Mouse (Mus musculus) forebrain, embryonic 13.5 days (tissue): ENCODE measurements around the gene Nupr1l. TPM values are rescaled to one million over a fixed set of nuclear protein-coding genes. Genes with fewer than 3 reads are reported as not detected.
A peak's percentile ranks its signal among the peaks of the same experiment; 100 is the strongest.

Experiments
- ATAC-seq: fragments of 200-750 bp; cut with Nextera tagmentation; 2 replicates; pipeline ENCODE4 v1.8.0; 2017
- H3K27ac ChIP-seq: fragments of 300-500 bp; sonication (generic); 2 replicates; pipeline ENCODE4 v1.5.1; 2015; ENCODE audit warnings: inconsistent platforms, mild to moderate bottlenecking, moderate library complexity
- H3K27me3 ChIP-seq: fragments of 300-500 bp; sonication (generic); 2 replicates; pipeline ENCODE4 v1.6.1; 2015; ENCODE audit warnings: mild to moderate bottlenecking, inconsistent platforms
- H3K36me3 ChIP-seq: fragments of 300-500 bp; sonication (generic); 2 replicates; pipeline ENCODE4 v1.6.1; 2015; ENCODE audit warnings: mild to moderate bottlenecking, inconsistent platforms; ENCODE audit not compliant: poor library complexity, severe bottlenecking
- H3K4me1 ChIP-seq: fragments of 300-500 bp; sonication (generic); 2 replicates; pipeline ENCODE4 v1.6.1; 2015; ENCODE audit warnings: inconsistent platforms
- H3K4me2 ChIP-seq: fragments of 300-500 bp; sonication (generic); 2 replicates; pipeline ENCODE4 v1.6.1; 2015; ENCODE audit warnings: inconsistent platforms, mild to moderate bottlenecking, moderate library complexity
- H3K4me3 ChIP-seq: fragments of 300-500 bp; sonication (generic); 2 replicates; pipeline ENCODE4 v1.5.1; 2015; ENCODE audit warnings: mild to moderate bottlenecking, inconsistent platforms
- H3K9ac ChIP-seq: fragments of 300-500 bp; sonication (generic); 2 replicates; pipeline ENCODE4 v1.6.1; 2015; ENCODE audit warnings: mild to moderate bottlenecking, inconsistent platforms
- H3K9me3 ChIP-seq: fragments of 300-500 bp; sonication (generic); replicated peaks from 2 replicates; pipeline ENCODE4 v1.6.1; 2016; ENCODE audit warnings: inconsistent platforms
- WGBS: fragments of 180-500 bp; shearing (Covaris S2); methylation state at CpG from one replicate; pipeline ENCODE4 v1.1.7; 2015; 5-methylcytosine and 5-hydroxymethylcytosine counted together
- polyA plus RNA-seq: library from polyadenylated mRNA; unstranded; fragments of >200 nt; fragmentation: Nextera tagmentation; extraction: Ambion mirVana; gene quantifications from 2 replicates; pipeline ENCODE4 v1.2.1, GENCODE M21; 2015

The Nupr1l gene
- 5.2 and 7.2 TPM in 2 replicates for polyA plus RNA-seq

DNA sequence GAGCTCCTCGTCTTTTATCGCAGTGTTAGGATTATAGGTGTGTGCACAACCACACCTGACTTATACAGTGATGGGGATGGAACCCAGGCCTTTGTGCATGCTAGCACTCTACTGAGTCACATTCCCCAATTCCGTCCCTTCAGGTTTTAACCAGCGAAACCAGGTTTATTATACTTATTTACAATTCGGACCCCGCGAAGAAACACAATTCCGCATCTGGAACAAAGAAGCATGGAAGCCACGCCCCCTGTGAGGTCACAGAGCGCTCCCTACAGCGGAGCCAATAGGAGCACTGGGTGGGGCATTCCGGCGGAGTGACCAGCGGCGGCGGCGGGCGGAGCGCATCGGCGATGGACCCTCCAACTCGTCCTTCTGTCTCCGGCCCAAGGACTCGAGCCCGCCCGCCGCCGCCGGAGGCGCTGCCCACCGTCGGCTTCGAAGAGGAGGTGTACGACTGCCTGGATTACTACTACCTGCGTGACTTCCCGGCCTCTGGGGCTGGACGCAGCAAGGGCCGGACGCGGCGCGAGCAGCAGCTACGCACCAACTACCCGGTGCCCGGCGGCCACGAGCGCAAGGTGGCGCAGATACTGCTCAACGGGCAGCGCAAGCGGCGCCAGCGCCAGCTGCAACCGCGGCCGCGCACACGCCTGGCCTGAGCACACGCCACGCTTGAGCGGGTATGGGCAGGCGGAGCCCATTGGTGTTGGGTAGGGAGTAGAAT is at the start of gene Nupr1l:
TSS of gene Nupr1l (plus strand) at position 299 of the 724 bp plus-strand sequence.
- ATAC-seq: peak; percentile 98
- Histone ChIP-seq H3K4me3 (peak within 1 kb of the TSS; percentile 72), H3K9ac (peak within 1 kb of the TSS; percentile 88), H3K27ac (peak within 1 kb of the TSS; percentile 91), H3K4me2 (peak within 1 kb of the TSS; percentile 81), H3K4me1 (peaks cover 8% of the 10 kb centered on the region), H3K27me3 (no peaks in the 10 kb centered on the region), H3K9me3 (no peaks in the 10 kb centered on the region), H3K36me3 (no peaks in the 10 kb centered on the region)
- WGBS: under 1% methylated on average over 63 of the region's 63 CpGs

DNA sequence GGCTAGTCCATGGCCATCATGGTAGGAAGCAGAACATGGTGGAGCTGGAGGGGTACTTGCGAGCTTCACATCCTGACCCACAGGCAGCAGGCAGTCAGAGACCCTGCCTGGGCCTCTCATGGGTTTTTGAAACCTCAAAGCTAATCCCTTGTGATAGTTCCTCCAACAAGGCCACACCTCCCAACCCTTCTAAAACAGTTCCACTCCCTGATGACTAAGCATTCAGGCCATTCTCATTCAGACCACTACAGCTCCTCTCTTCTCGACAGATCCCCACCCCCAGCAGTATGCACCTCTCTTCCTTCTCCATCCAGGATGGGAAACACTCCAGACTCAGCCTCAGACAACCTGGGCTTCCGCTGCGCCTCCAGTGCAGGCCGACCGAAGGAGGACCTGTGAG is 46.0 kb upstream of the Nupr1l start:
- H3K27ac ChIP-seq: no peak overlapping the region
- H3K4me1 ChIP-seq: no peaks in the 10 kb centered on the region
- ATAC-seq: no peak
- no peak overlapping the region for H3K4me2 ChIP-seq
- peaks cover 47% of the 10 kb centered on the region for H3K36me3 ChIP-seq
- H3K4me3 ChIP-seq: no peak overlapping the region
- no peaks in the 10 kb centered on the region for H3K27me3 ChIP-seq
- no peak overlapping the region for H3K9ac ChIP-seq
- WGBS: 94% methylated on average over 6 of the region's 6 CpGs
- H3K9me3 ChIP-seq: no peaks in the 10 kb centered on the region

DNA sequence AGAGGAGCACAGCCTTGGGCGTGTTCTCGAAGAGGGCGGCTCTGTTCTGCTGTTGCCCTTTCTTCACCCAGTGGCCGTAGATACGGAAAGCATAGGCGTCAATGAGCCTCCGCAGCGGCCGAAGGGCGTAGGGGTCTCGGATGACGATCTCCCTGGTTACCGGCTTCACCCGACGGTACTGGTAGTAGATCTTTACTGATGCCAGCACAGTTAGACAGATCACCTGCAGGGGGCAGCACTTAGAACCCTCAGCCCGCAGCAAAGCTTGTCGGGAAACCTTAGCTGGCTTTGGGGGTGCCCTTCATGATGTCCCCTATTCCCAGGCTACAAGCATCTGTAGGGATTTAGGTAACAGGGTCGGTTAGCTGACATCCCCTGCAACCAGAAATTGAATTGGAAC is 43.9 kb upstream of the Nupr1l start:
- H3K9me3 ChIP-seq: no peaks in the 10 kb centered on the region
- no peak overlapping the region for H3K4me3 ChIP-seq
- no peak for ATAC-seq
- no peak overlapping the region for H3K27ac ChIP-seq
- H3K36me3 ChIP-seq: peaks cover 32% of the 10 kb centered on the region
- WGBS: 14% methylated on average over 18 of the region's 18 CpGs
- no peaks in the 10 kb centered on the region for H3K27me3 ChIP-seq
- no peak overlapping the region for H3K4me2 ChIP-seq
- no peaks in the 10 kb centered on the region for H3K4me1 ChIP-seq
- H3K9ac ChIP-seq: peak overlapping the region; percentile 6; the same call in 1 of the 2 replicates

DNA sequence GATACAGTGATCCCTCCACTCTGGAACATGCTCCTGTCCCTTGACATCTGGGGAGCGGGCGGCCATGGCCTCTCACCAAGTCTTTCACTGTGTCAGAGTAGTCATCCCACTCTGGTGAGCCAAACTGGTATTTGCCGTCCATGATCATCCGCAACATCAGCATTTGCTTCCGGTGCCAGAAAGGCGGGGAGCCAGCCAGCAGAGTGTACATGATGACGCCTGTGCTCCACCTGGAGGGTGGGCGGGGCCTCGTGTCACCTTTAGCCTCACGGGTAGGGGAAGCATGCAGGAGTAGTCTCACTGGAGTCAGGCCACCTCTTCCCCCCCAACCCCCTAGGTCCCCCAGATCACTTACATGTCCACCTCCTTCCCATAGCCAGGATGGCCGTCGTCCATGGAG is 42.5 kb upstream of the Nupr1l start:
- Histone ChIP-seq H3K4me3 (no peak overlapping the region), H3K36me3 (peaks cover 18% of the 10 kb centered on the region), H3K9ac (no peak overlapping the region), H3K4me2 (no peak overlapping the region), H3K27ac (no peak overlapping the region), H3K27me3 (no peaks in the 10 kb centered on the region), H3K9me3 (no peaks in the 10 kb centered on the region), H3K4me1 (no peaks in the 10 kb centered on the region)
- no peak for ATAC-seq
- 90% methylated on average over 12 of the region's 12 CpGs for WGBS

DNA sequence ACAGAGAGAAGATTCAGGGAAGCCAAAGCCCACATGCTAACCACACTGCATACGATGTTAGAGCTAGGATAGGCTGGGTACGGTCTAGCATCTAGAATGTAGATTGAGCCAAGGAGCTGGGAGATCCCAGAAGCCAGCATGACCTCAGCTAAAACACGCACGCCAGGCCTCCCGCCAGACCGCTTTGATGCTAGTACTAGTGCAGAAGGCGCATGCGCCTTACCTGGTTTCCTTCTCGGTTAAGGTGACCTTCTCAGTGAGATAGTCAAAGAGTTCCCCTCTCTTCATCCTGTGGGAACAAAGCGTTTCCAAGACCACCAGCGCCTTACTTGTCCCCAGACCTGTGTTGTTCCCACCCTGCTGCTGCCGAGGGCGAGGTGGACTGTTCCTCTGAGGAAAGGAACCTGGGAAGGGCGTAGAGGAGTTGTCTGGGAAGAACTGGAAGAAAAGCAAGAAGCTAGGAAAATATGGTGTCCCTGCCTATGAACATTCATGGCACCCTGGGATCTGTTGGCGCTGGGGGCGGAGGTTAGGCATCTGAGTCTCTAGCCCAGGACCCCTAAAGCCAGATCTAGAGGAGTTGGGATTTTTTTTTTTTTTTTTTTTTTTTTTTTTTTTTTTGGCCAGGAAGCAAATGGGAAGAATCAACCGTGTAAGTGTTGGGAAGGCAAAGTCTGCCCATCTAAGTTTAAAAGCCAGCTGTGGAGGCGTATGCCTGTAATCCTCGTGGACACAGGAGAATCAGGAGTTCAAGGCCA is 38.9 kb upstream of the Nupr1l start:
- WGBS: 92% methylated on average over 19 of the region's 19 CpGs
- no peak for ATAC-seq
- H3K4me3 ChIP-seq: no peak overlapping the region

DNA sequence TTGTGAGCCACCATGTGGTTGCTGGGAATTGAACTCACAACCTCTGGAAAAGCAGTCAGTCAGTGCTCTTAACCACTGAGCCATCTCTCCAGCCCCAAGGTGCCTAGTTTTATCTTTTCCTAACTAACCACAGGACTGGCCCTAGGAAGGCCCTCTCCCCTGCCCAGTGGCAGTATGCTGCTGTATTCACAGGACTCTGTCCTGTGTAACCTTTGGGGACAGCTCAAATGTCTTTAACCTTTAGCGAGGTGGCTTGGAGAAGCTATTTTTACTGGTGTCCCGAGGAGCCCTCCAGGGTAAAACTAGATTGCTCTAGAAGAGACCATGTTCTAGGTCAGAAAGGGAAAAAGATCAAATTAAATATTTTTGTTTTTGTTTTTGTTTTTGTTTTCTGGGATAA is 37.1 kb upstream of the Nupr1l start:
- ATAC-seq: no peak
- Histone ChIP-seq H3K4me3 (no peak overlapping the region), H3K36me3 (no peaks in the 10 kb centered on the region), H3K27me3 (no peaks in the 10 kb centered on the region), H3K27ac (no peak overlapping the region), H3K4me1 (no peaks in the 10 kb centered on the region), H3K9ac (no peak overlapping the region), H3K4me2 (no peak overlapping the region), H3K9me3 (no peaks in the 10 kb centered on the region)
- WGBS: 85% methylated on average over 2 of the region's 2 CpGs

More for the DNA sequence above, 38.9 kb upstream of the Nupr1l start:
- Histone ChIP-seq H3K9ac (no peak overlapping the region), H3K4me1 (no peaks in the 10 kb centered on the region), H3K9me3 (no peaks in the 10 kb centered on the region), H3K36me3 (no peaks in the 10 kb centered on the region), H3K27ac (no peak overlapping the region), H3K4me2 (no peak overlapping the region), H3K27me3 (no peaks in the 10 kb centered on the region)

DNA sequence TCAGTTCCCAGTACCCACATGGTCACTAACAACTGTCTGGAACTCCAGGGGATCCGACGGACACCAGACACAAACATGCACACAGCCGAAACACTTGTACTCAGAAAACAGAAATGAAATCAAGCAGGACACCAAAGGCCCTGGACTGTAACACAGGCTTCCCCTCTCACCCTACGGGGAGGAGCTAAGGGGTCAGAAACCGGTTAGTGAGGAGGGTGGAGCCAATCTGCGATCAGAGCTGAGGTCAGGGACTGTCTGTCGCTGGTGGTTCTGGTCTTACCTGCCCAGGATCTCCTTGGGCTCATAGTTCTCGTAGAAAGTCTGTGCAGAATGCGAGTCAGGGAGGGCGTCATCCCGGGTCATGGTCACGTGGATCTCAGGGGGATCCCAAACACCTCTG is 34.4 kb upstream of the Nupr1l start:
- no peak overlapping the region for H3K4me3 ChIP-seq
- 84% methylated on average over 12 of the region's 12 CpGs for WGBS
- ATAC-seq: no peak
- no peak overlapping the region for H3K9ac ChIP-seq
- H3K27ac ChIP-seq: no peak overlapping the region
- peaks cover 6% of the 10 kb centered on the region; the same call in 1 of the 2 replicates for H3K36me3 ChIP-seq
- H3K4me2 ChIP-seq: no peak overlapping the region
- no peaks in the 10 kb centered on the region for H3K4me1 ChIP-seq
- H3K27me3 ChIP-seq: no peaks in the 10 kb centered on the region
- H3K9me3 ChIP-seq: no peaks in the 10 kb centered on the region; the same call in 1 of the 2 replicates

DNA sequence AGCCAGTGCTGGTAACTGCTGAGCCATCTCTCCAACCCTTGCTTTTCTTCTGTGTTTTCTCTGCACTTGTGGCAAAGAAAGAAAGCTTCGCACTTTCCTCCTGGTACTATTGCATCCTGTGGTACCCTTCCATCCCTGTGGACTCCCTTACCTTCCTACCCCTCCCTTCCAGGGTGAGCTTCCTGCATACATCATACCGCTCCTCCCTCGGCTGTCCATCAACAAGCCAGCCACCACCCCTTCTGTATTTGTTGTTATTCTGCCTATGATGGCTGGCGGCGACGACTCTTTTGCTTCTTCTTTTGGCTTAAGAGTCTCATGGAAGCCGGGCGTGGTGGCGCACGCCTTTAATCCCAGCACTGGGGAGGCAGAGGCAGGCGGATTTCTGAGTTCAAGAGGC is 33.2 kb upstream of the Nupr1l start:
- 83% methylated on average over 11 of the region's 11 CpGs for WGBS
- Histone ChIP-seq H3K4me3 (no peak overlapping the region), H3K4me2 (no peak overlapping the region), H3K9ac (no peak overlapping the region), H3K36me3 (peaks cover 13% of the 10 kb centered on the region; the same call in 1 of the 2 replicates), H3K4me1 (no peaks in the 10 kb centered on the region), H3K9me3 (no peaks in the 10 kb centered on the region; the same call in 1 of the 2 replicates), H3K27ac (no peak overlapping the region), H3K27me3 (no peaks in the 10 kb centered on the region)
- no peak for ATAC-seq

DNA sequence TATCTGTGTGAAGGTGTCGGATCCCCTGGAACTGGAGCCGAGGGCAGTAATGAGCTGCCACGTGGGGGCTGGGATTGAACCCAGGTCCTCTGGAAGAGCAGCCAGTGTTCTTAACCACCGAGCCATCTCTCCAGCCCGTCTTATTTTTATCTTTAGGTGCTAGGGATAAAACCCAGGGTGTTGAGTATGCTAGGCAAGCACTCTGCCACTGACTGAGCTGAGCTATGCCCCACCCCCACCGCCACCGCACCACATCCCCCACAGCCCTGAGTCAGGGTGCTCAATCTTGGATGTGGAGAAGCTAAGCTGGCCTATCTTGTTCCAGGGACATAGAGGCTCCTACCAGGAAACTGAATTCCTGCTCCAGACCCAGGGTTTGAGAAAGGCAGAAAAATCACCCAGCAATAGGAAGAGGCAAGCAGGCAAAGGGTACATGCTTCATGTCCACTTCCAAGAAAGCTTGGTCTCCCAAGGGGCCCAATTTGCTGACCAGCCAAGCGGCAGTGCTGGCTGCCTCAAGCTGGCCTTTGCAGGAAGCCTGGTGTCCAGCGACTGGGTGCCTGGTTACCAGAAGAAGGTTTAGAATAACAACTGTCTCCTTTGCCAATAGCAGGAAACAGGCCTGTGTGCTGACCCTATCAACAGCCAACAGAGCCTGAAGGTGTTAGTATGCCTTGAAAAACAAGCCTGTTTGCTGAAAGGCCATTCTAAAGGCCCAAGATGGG is 30.4 kb upstream of the Nupr1l start:
- peaks cover 39% of the 10 kb centered on the region for H3K36me3 ChIP-seq

DNA sequence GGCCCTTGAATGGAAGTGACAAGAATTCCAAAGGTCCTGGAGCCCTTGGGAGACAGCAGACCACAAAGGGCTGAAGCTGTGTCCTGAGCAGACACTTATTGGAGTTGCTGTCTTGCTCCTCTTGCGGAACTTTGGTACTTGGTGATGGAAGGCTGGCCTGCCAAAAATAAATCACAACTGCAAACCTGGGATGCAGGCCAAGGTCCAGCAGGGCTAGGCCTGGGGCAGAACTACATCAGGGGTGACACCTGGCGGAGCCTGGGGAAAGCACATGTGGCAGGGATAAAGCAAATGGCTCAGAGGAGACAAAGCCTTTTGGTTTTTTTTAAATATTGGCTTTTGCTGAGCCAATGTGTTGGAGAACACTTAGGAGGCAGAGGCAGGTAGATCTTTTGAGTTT is 29.4 kb upstream of the Nupr1l start:
- H3K9ac ChIP-seq: no peak overlapping the region
- 61% methylated on average over 2 of the region's 2 CpGs for WGBS
- no peak for ATAC-seq
- H3K4me2 ChIP-seq: no peak overlapping the region
- no peak overlapping the region for H3K27ac ChIP-seq
- no peaks in the 10 kb centered on the region; the same call in 1 of the 2 replicates for H3K9me3 ChIP-seq
- no peak overlapping the region for H3K4me3 ChIP-seq
- no peaks in the 10 kb centered on the region for H3K27me3 ChIP-seq
- H3K36me3 ChIP-seq: peaks cover 46% of the 10 kb centered on the region
- no peaks in the 10 kb centered on the region for H3K4me1 ChIP-seq

More for the DNA sequence above, 30.4 kb upstream of the Nupr1l start:
- no peak overlapping the region for H3K27ac ChIP-seq
- WGBS: 81% methylated on average over 9 of the region's 9 CpGs
- H3K4me2 ChIP-seq: no peak overlapping the region
- no peak for ATAC-seq
- H3K9me3 ChIP-seq: no peaks in the 10 kb centered on the region; the same call in 1 of the 2 replicates
- H3K4me1 ChIP-seq: no peaks in the 10 kb centered on the region
- H3K9ac ChIP-seq: no peak overlapping the region
- H3K27me3 ChIP-seq: no peaks in the 10 kb centered on the region
- no peak overlapping the region for H3K4me3 ChIP-seq

DNA sequence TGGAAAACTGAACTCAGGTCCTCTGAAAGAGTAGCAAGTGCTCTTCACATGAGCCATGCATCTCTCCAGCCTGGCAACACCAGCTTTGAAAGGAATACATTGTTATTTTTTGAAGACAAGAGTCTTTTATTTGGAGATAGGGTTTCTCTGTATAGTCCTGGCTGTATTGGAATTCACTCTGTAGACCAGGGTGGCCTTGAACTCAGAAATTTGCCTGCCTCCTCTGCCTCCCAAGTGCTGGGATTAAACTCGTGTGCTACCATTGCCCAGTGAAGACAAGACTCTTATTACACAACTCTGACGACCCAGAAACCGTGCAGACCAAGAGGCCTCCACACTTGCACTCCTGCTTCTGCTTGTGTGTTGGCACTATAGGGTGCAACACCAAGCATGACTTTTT is 28.5 kb upstream of the Nupr1l start:
- no peak for ATAC-seq
- Histone ChIP-seq H3K27ac (no peak overlapping the region), H3K36me3 (peaks cover 54% of the 10 kb centered on the region), H3K4me1 (peaks cover 6% of the 10 kb centered on the region), H3K4me2 (no peak overlapping the region), H3K9ac (no peak overlapping the region), H3K27me3 (no peaks in the 10 kb centered on the region), H3K4me3 (no peak overlapping the region), H3K9me3 (no peaks in the 10 kb centered on the region; the same call in 1 of the 2 replicates)
- WGBS: 76% methylated on average over 3 of the region's 3 CpGs

DNA sequence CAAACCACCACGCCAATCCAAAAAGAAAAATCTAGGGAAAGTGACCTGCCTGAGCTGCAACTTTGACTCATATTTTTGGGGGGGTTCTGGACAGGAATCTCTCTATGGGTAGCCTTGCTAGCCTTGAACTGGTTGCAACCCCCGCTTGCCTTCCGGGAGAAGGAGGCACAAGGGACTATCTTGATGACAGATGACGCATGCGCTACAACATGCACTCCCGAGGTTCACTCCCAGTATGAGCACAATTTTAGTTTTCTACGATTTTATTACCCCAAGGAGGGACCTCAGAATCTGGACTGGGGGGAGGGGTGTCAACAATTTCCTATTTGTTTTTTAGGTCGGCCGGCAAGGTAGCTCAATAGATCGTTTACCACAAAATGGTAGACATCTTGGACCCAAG is 22.1 kb upstream of the Nupr1l start:
- no peak for ATAC-seq
- peak overlapping the region; percentile 83 for H3K9ac ChIP-seq
- peaks cover 24% of the 10 kb centered on the region for H3K4me1 ChIP-seq
- 51% methylated on average over 10 of the region's 10 CpGs for WGBS
- H3K4me3 ChIP-seq: peak overlapping the region; percentile 71
- H3K4me2 ChIP-seq: peak overlapping the region; percentile 92
- no peaks in the 10 kb centered on the region for H3K9me3 ChIP-seq
- peaks cover 36% of the 10 kb centered on the region for H3K36me3 ChIP-seq
- no peaks in the 10 kb centered on the region for H3K27me3 ChIP-seq
- peak overlapping the region; percentile 92 for H3K27ac ChIP-seq
